Mouse (Mus musculus): ENCODE measurements at regions not wholly inside any gene's neighbourhood (a gene's known extent, or its start where the extent isn't known, plus 50 kb on each side); places are given as distances from the start of the nearest gene placed in this dataset.

- H3K79me2 ChIP-seq (ENCODE audit: control insufficient read depth, insufficient read depth, low read length) = no peaks in the 10 kb centered on the region
- H3K36me3 ChIP-seq (ENCODE audit: control insufficient read depth, insufficient read depth, low read length) = no peaks in the 10 kb centered on the region
- no peak overlapping the region for H3K4me3 ChIP-seq (ENCODE audit: insufficient read depth, low read depth, low read length)
- no peaks in the 10 kb centered on the region for H3K4me1 ChIP-seq (ENCODE audit: control insufficient read depth, insufficient read depth, low read length)
- WGBS = 77% methylated on average over 3 of the region's 3 CpGs
- H3K27me3 ChIP-seq (ENCODE audit: control insufficient read depth, insufficient read depth, low read length) = no peaks in the 10 kb centered on the region
- TF ChIP-seq POLR2A (IDR thresholded peaks at IDR 0.05; ENCODE audit: extremely low read depth, insufficient read depth, low read length) = no peak
- no peak for TF ChIP-seq CTCF (IDR thresholded peaks at IDR 0.05; ENCODE audit: low read depth, low read length)
- no peak overlapping the region for H3K27ac ChIP-seq (replicated peaks; ENCODE audit: insufficient read depth, low read depth, low read length)
- no peak for DNase-seq (ENCODE audit: extremely low read depth, low read depth, low spot score)
- H3K9ac ChIP-seq (ENCODE audit: low read depth, low read length) = no peak overlapping the region
Measured at GRCm38 (mm10) chr9:79287849-79288248, 430.8 kb downstream of the Col12a1 start.

- no peak for TF ChIP-seq CTCF (IDR thresholded peaks at IDR 0.05; ENCODE audit: low read depth, low read length)
- no peak for TF ChIP-seq POLR2A (IDR thresholded peaks at IDR 0.05; ENCODE audit: extremely low read depth, insufficient read depth, low read length)
- Histone ChIP-seq H3K79me2 (ENCODE audit: control insufficient read depth, insufficient read depth, low read length) (no peaks in the 10 kb centered on the region), H3K9ac (ENCODE audit: low read depth, low read length) (no peak overlapping the region), H3K36me3 (ENCODE audit: control insufficient read depth, insufficient read depth, low read length) (no peaks in the 10 kb centered on the region), H3K27me3 (ENCODE audit: control insufficient read depth, insufficient read depth, low read length) (no peaks in the 10 kb centered on the region), H3K4me3 (ENCODE audit: insufficient read depth, low read depth, low read length) (no peak overlapping the region), H3K4me1 (ENCODE audit: control insufficient read depth, insufficient read depth, low read length) (no peaks in the 10 kb centered on the region), H3K27ac (replicated peaks; ENCODE audit: insufficient read depth, low read depth, low read length) (no peak overlapping the region)
- WGBS = 71% methylated on average over 3 of the region's 3 CpGs
- DNase-seq (ENCODE audit: extremely low read depth, low read depth, low spot score) = no peak
Measured at GRCm38 (mm10) chr9:79295306-79295705, 423.3 kb downstream of the Col12a1 start.

DNA sequence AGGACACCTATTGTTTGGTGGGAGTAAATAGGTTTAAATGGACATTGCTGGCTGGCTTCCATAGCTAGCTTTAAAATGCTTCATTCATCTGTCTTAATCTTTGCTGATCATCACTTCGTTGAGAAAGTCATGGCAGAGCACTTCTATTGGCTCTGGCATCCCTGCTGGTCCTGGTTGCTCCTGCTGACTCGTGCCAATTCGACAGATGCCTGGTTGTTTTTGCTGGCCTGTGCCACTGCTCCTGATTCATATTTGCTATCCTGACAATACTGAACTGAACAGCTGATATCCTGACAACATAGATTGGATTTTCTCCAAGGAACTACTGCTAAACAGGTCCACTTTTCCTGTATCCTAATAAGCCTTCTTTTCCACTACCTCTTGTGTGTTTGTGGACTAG, 417.1 kb downstream of the Col12a1 start:
- WGBS = 83% methylated on average over 3 of the region's 3 CpGs
- Histone ChIP-seq H3K36me3 (ENCODE audit: control insufficient read depth, insufficient read depth, low read length) (no peaks in the 10 kb centered on the region), H3K4me1 (ENCODE audit: control insufficient read depth, insufficient read depth, low read length) (no peaks in the 10 kb centered on the region), H3K9ac (ENCODE audit: low read depth, low read length) (no peak overlapping the region), H3K79me2 (ENCODE audit: control insufficient read depth, insufficient read depth, low read length) (no peaks in the 10 kb centered on the region), H3K27me3 (ENCODE audit: control insufficient read depth, insufficient read depth, low read length) (no peaks in the 10 kb centered on the region), H3K4me3 (ENCODE audit: insufficient read depth, low read depth, low read length) (no peak overlapping the region), H3K27ac (replicated peaks; ENCODE audit: insufficient read depth, low read depth, low read length) (no peak overlapping the region)
- TF ChIP-seq POLR2A (IDR thresholded peaks at IDR 0.05; ENCODE audit: extremely low read depth, insufficient read depth, low read length) (no peak), CTCF (IDR thresholded peaks at IDR 0.05; ENCODE audit: low read depth, low read length) (no peak)
- no peak for DNase-seq (ENCODE audit: extremely low read depth, low read depth, low spot score)

DNA sequence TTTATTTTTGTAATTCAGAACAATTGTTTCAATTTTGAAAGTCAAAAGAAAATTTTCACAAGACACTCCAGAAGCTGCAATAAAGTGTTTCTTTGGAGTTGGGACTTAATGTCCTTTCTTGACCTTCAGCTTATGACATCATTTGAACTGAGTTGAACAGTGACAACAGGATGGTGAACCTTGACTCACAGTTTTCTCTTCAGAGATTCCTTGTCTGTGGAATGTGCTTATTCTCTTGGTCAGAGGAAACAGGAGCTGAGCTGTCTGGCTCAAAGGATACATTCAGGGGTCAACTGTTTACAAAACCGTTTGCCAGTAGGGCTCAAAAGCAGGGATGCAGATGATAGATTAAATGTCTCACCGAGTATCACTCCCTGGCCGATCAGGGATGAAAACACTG, 408.0 kb downstream of the Col12a1 start:
- Histone ChIP-seq H3K4me3 (ENCODE audit: insufficient read depth, low read depth, low read length) (no peak overlapping the region), H3K27me3 (ENCODE audit: control insufficient read depth, insufficient read depth, low read length) (no peaks in the 10 kb centered on the region), H3K9ac (ENCODE audit: low read depth, low read length) (no peak overlapping the region), H3K4me1 (ENCODE audit: control insufficient read depth, insufficient read depth, low read length) (no peaks in the 10 kb centered on the region), H3K36me3 (ENCODE audit: control insufficient read depth, insufficient read depth, low read length) (no peaks in the 10 kb centered on the region), H3K79me2 (ENCODE audit: control insufficient read depth, insufficient read depth, low read length) (no peaks in the 10 kb centered on the region), H3K27ac (replicated peaks; ENCODE audit: insufficient read depth, low read depth, low read length) (no peak overlapping the region)
- WGBS = 71% methylated on average over 3 of the region's 3 CpGs
- TF ChIP-seq POLR2A (IDR thresholded peaks at IDR 0.05; ENCODE audit: extremely low read depth, insufficient read depth, low read length) (no peak), CTCF (IDR thresholded peaks at IDR 0.05; ENCODE audit: low read depth, low read length) (no peak)
- no peak for DNase-seq (ENCODE audit: extremely low read depth, low read depth, low spot score)

GRCm38 (mm10) chr9:79317411-79317810, 401.2 kb downstream of the Col12a1 start:
- Histone ChIP-seq H3K4me1 (ENCODE audit: control insufficient read depth, insufficient read depth, low read length) (no peaks in the 10 kb centered on the region), H3K79me2 (ENCODE audit: control insufficient read depth, insufficient read depth, low read length) (no peaks in the 10 kb centered on the region), H3K36me3 (ENCODE audit: control insufficient read depth, insufficient read depth, low read length) (no peaks in the 10 kb centered on the region), H3K27ac (replicated peaks; ENCODE audit: insufficient read depth, low read depth, low read length) (no peak overlapping the region), H3K9ac (ENCODE audit: low read depth, low read length) (no peak overlapping the region), H3K4me3 (ENCODE audit: insufficient read depth, low read depth, low read length) (no peak overlapping the region), H3K27me3 (ENCODE audit: control insufficient read depth, insufficient read depth, low read length) (no peaks in the 10 kb centered on the region)
- TF ChIP-seq CTCF (IDR thresholded peaks at IDR 0.05; ENCODE audit: low read depth, low read length) (no peak), POLR2A (IDR thresholded peaks at IDR 0.05; ENCODE audit: extremely low read depth, insufficient read depth, low read length) (no peak)
- no peak for DNase-seq (ENCODE audit: extremely low read depth, low read depth, low spot score)

- DNase-seq (ENCODE audit: extremely low read depth, low read depth, low spot score) = no peak
- TF ChIP-seq POLR2A (IDR thresholded peaks at IDR 0.05; ENCODE audit: extremely low read depth, insufficient read depth, low read length) = no peak
- no peak for TF ChIP-seq CTCF (IDR thresholded peaks at IDR 0.05; ENCODE audit: low read depth, low read length)
- no peaks in the 10 kb centered on the region for H3K79me2 ChIP-seq (ENCODE audit: control insufficient read depth, insufficient read depth, low read length)
- WGBS = 89% methylated on average over 15 of the region's 15 CpGs
- no peaks in the 10 kb centered on the region for H3K27me3 ChIP-seq (ENCODE audit: control insufficient read depth, insufficient read depth, low read length)
- no peaks in the 10 kb centered on the region for H3K4me1 ChIP-seq (ENCODE audit: control insufficient read depth, insufficient read depth, low read length)
- H3K9ac ChIP-seq (ENCODE audit: low read depth, low read length) = no peak overlapping the region
- no peak overlapping the region for H3K4me3 ChIP-seq (ENCODE audit: insufficient read depth, low read depth, low read length)
- no peak overlapping the region for H3K27ac ChIP-seq (replicated peaks; ENCODE audit: insufficient read depth, low read depth, low read length)
- no peaks in the 10 kb centered on the region for H3K36me3 ChIP-seq (ENCODE audit: control insufficient read depth, insufficient read depth, low read length)
Measured at GRCm38 (mm10) chr9:79346371-79347096, 372.1 kb downstream of the Col12a1 start.
